Mouse (Mus musculus): ENCODE results near the gene Nisch.

- TF ChIP-seq CTCF (IDR thresholded peaks at IDR 0.05; ENCODE audit: borderline replicate concordance, insufficient read depth, low read depth, low read length) (no peak), POLR2A (IDR thresholded peaks at IDR 0.05; ENCODE audit: borderline replicate concordance, insufficient read depth, low read length) (no peak)
These were observed 76.6 kb downstream of the Nisch start for GRCm38 (mm10) chr14:31140141-31140540.
